Mouse (Mus musculus) CD4-positive, CD25-positive, alpha-beta regulatory T cell, adult 4 months (primary cell): Measurements from ENCODE around the gene Cd63. TPM values are rescaled to one million over a fixed set of nuclear protein-coding genes. Genes with fewer than 3 reads are reported as not detected.

Experiments used
- polyA plus RNA-seq, 2 experiments: library from polyadenylated mRNA; unstranded; fragments of 100-300 nt; shearing (Covaris generic); gene quantifications; one replicate each; pipeline ENCODE4 v1.2.1; 2017

Gene Cd63
- polyA plus RNA-seq, 2 experiments from 2014 or later, result 0.51 to 0.65 TPM

Other genes starting within 250 kb of the Cd63 start
- 10 to 100 TPM; 25.7 to 44.3 TPM for gene Suox, start 226.9 kb upstream of the Cd63 start, polyA plus RNA-seq
- gene Rab5b, start 204.7 kb upstream of the Cd63 start, polyA plus RNA-seq, result 100 to 1,000 TPM in 1 of 2 experiments, 10 to 100 TPM in 1; 69.1 to 111 TPM
- gene Pmel, start 196.8 kb upstream of the Cd63 start, polyA plus RNA-seq, result 1 to 10 TPM; 4.8 TPM
- gene Cdk2, start 196.0 kb upstream of the Cd63 start, polyA plus RNA-seq, result 10 to 100 TPM; 19.7 to 23.2 TPM
- 100 to 1,000 TPM; 322 to 370 TPM for gene Dgka, start 156.1 kb upstream of the Cd63 start, polyA plus RNA-seq
- 10 to 100 TPM; 58.0 to 86.6 TPM for gene Pym1, start 153.1 kb upstream of the Cd63 start, polyA plus RNA-seq
- gene Mmp19, start 110.1 kb upstream of the Cd63 start, polyA plus RNA-seq, result under 1 TPM in 1 of 2 experiments, not detected in 1; 0.27 TPM
- gene Dnajc14, start 96.9 kb upstream of the Cd63 start, polyA plus RNA-seq, result 100 to 1,000 TPM in 1 of 2 experiments, 10 to 100 TPM in 1; 73.0 to 125 TPM
- 1 to 10 TPM; 2.9 to 9.2 TPM for gene Tmem198b, start 96.6 kb upstream of the Cd63 start, polyA plus RNA-seq
- 100 to 1,000 TPM; 199 to 211 TPM for gene Sarnp, start 83.7 kb upstream of the Cd63 start, polyA plus RNA-seq
- gene Ormdl2, start 79.3 kb upstream of the Cd63 start, polyA plus RNA-seq, result 10 to 100 TPM; 66.1 to 66.4 TPM
- gene Gdf11, start 9.3 kb upstream of the Cd63 start, polyA plus RNA-seq, result 1 to 10 TPM; 7.9 to 8.1 TPM
- 10 to 100 TPM; 12.4 to 23.7 TPM for gene Rdh5, start 21.9 kb downstream of the Cd63 start, polyA plus RNA-seq
- 100 to 1,000 TPM; 227 to 233 TPM for gene Bloc1s1, start 23.0 kb downstream of the Cd63 start, polyA plus RNA-seq
- 1 to 10 TPM; 2.9 to 3.1 TPM for gene Itga7, start 32.8 kb downstream of the Cd63 start, polyA plus RNA-seq
- not detected for gene Mettl7b, start 60.0 kb downstream of the Cd63 start, polyA plus RNA-seq
- gene Olfr9, start 88.4 kb downstream of the Cd63 start, polyA plus RNA-seq, result not detected
- gene Olfr763, start 109.8 kb downstream of the Cd63 start, polyA plus RNA-seq, result not detected
- not detected for gene Olfr764-ps1, start 138.9 kb downstream of the Cd63 start, polyA plus RNA-seq
- gene Olfr765, start 149.0 kb downstream of the Cd63 start, polyA plus RNA-seq, result not detected
- under 1 TPM in 1 of 2 experiments, not detected in 1; 0.11 TPM for gene Olfr766-ps1, start 168.0 kb downstream of the Cd63 start, polyA plus RNA-seq
- gene Olfr767, start 181.9 kb downstream of the Cd63 start, polyA plus RNA-seq, result under 1 TPM in 1 of 2 experiments, not detected in 1; 0.17 TPM
- not detected for gene Olfr768, start 198.4 kb downstream of the Cd63 start, polyA plus RNA-seq
- not detected for gene Olfr769, start 216.9 kb downstream of the Cd63 start, polyA plus RNA-seq
- gene Olfr770, start 238.0 kb downstream of the Cd63 start, polyA plus RNA-seq, result not detected